Mouse (Mus musculus) CH12.LX (cell line): ENCODE results near the gene Pa2g4. TPM values are rescaled to one million over a fixed set of nuclear protein-coding genes. Genes with fewer than 3 reads are reported as not detected.

Source experiments
- DNase-seq: peaks from one replicate; pipeline ENCODE4 v3.0.0-alpha.2; 2013; ENCODE audit errors: extremely low read depth
- H3K27ac ChIP-seq: 2 replicates; pipeline ENCODE4 v1.5.1; 2012; ENCODE audit warnings: low read depth, mild to moderate bottlenecking, control low read depth, moderate library complexity; ENCODE audit not compliant: insufficient read depth
- H3K27me3 ChIP-seq: replicated peaks from 2 replicates; pipeline ENCODE3; 2012; ENCODE audit warnings: inconsistent platforms
- H3K36me3 ChIP-seq, 2 experiments: replicated peaks in 1 of 2; 2 replicates each; pipeline versions ENCODE3 to v1.6.1; 2012; ENCODE audit warnings: inconsistent platforms in 1 of 2, low read length in 1 of 2, mild to moderate bottlenecking in 1 of 2, mixed read lengths in 1 of 2, moderate library complexity in 1 of 2; ENCODE audit not compliant: control insufficient read depth in 1 of 2, insufficient read depth in 1 of 2
- H3K4me1 ChIP-seq, 2 experiments: 2 replicates each; pipeline ENCODE4 v1.6.1; 2012; ENCODE audit warnings: inconsistent platforms in 1 of 2, moderate library complexity in 1 of 2; ENCODE audit not compliant: insufficient read depth in 2 of 2, control insufficient read depth in 1 of 2
- H3K4me2 ChIP-seq: 2 replicates; pipeline ENCODE4 v1.6.1; 2012; ENCODE audit warnings: low read depth, mild to moderate bottlenecking, control low read depth; ENCODE audit not compliant: poor library complexity, insufficient read depth, severe bottlenecking
- H3K4me3 ChIP-seq, 3 experiments: fragments of 150-350 bp in 1 of 3; sonication (generic) in 1 of 3; replicated peaks in 1 of 3; 2 replicates each; pipeline versions ENCODE3 to v1.5.1; 2011 to 2012; ENCODE audit warnings: low read depth in 2 of 3, low read length in 2 of 3, mild to moderate bottlenecking in 2 of 3, moderate library complexity in 2 of 3, control low read depth in 1 of 3, improper control_type of control experiment in 1 of 3, inconsistent platforms in 1 of 3, mixed read lengths in 1 of 3; ENCODE audit not compliant: poor library complexity in 1 of 3
- H3K79me2 ChIP-seq: replicated peaks from 2 replicates; pipeline ENCODE4 v1.6.1; 2012; ENCODE audit warnings: mild to moderate bottlenecking, moderate library complexity; ENCODE audit not compliant: control insufficient read depth, poor library complexity, insufficient read depth, severe bottlenecking; ENCODE audit errors: extremely low read depth
- H3K9ac ChIP-seq: 2 replicates; pipeline ENCODE4 v1.6.1; 2012; ENCODE audit warnings: low read depth, mild to moderate bottlenecking, control low read depth, moderate library complexity; ENCODE audit not compliant: insufficient read depth
- H3K9me3 ChIP-seq: replicated peaks from 2 replicates; pipeline ENCODE3; 2012; ENCODE audit warnings: low read length, inconsistent platforms, mixed read lengths
- BHLHE40 ChIP-seq: IDR thresholded peaks from 2 replicates; pipeline ENCODE4 v1.6.1; 2011; ENCODE audit warnings: mild to moderate bottlenecking, low read depth, low read length, improper control_type of control experiment
- E2F4 ChIP-seq: IDR thresholded peaks from 2 replicates; pipeline ENCODE4 v1.6.1; 2011; ENCODE audit warnings: low read depth, low read length, improper control_type of control experiment; ENCODE audit not compliant: insufficient replicate concordance
- ELF1 ChIP-seq: IDR thresholded peaks from 2 replicates; pipeline ENCODE4 v1.6.1; 2014; ENCODE audit warnings: low read depth, mild to moderate bottlenecking, inconsistent platforms, low read length, improper control_type of control experiment
- GABPA ChIP-seq: IDR thresholded peaks from 2 replicates; pipeline ENCODE4 v1.6.1; 2012; ENCODE audit warnings: low read depth, low read length, improper control_type of control experiment, inconsistent platforms; ENCODE audit not compliant: insufficient replicate concordance
- KAT2A ChIP-seq: IDR thresholded peaks from 2 replicates; pipeline ENCODE4 v1.6.1; 2012; ENCODE audit warnings: low read length, improper control_type of control experiment, inconsistent platforms; ENCODE audit not compliant: insufficient replicate concordance
- MAX ChIP-seq: IDR thresholded peaks from 2 replicates; pipeline ENCODE4 v1.6.1; 2011; ENCODE audit warnings: low read length, improper control_type of control experiment
- MXI1 ChIP-seq: IDR thresholded peaks from 2 replicates; pipeline ENCODE4 v1.6.1; 2011; ENCODE audit warnings: mild to moderate bottlenecking, low read depth, low read length, improper control_type of control experiment
- SIN3A ChIP-seq: IDR thresholded peaks from 2 replicates; pipeline ENCODE4 v1.6.1; 2012; ENCODE audit warnings: low read length, improper control_type of control experiment, inconsistent platforms
- TCF12 ChIP-seq: IDR thresholded peaks from 2 replicates; pipeline ENCODE4 v1.6.1; 2014; ENCODE audit warnings: low read depth, mild to moderate bottlenecking, inconsistent platforms, low read length, improper control_type of control experiment
- UBTF ChIP-seq: IDR thresholded peaks from 2 replicates; pipeline ENCODE4 v1.6.1; 2012; ENCODE audit warnings: low read depth, mild to moderate bottlenecking, inconsistent platforms, low read length, improper control_type of control experiment, moderate library complexity
- USF1 ChIP-seq: IDR thresholded peaks from 2 replicates; pipeline ENCODE4 v1.6.1; 2014; ENCODE audit warnings: low read depth, mild to moderate bottlenecking, inconsistent platforms, low read length, improper control_type of control experiment
- dilution Hi-C: fragments of 300-500 bp; cut with MboI; formaldehyde crosslinking; loops from 2 replicates; pipeline ENCODE4 v1.14.3; 2020; ENCODE audit warnings: low sequenced_read_pairs; ENCODE audit not compliant: extremely low pct_unique_long_range_greater_than_20kb, extremely low pct_ligation_motif_present
- in situ Hi-C: fragments of 300-500 bp; cut with MboI; formaldehyde crosslinking; loops from 3 replicates; pipeline ENCODE4 v1.14.3; 2019; ENCODE audit warnings: low sequenced_read_pairs, low pct_ligation_motif_present, low pct_unique_long_range_greater_than_20kb, mixed read lengths
- polyA plus RNA-seq: library from polyadenylated mRNA; unstranded; fragments of >175 nt; gene quantifications from 2 replicates; pipeline ENCODE4 v1.2.1, GENCODE M21; 2012; ENCODE audit warnings: low read depth; ENCODE audit not compliant: insufficient read length
- total RNA-seq, 2 experiments: library from RNA; depleted of rRNA; stranded (reverse); fragments of 300-350 nt in 1 of 2; fragments of >200 nt in 1 of 2; gene quantifications; 2 replicates each; pipeline ENCODE4 v1.2.3; 2012 to 2014

Gene Pa2g4
- total and polyA plus RNA-seq, 3 experiments = 129 to 550 (median 133) TPM

DNA sequence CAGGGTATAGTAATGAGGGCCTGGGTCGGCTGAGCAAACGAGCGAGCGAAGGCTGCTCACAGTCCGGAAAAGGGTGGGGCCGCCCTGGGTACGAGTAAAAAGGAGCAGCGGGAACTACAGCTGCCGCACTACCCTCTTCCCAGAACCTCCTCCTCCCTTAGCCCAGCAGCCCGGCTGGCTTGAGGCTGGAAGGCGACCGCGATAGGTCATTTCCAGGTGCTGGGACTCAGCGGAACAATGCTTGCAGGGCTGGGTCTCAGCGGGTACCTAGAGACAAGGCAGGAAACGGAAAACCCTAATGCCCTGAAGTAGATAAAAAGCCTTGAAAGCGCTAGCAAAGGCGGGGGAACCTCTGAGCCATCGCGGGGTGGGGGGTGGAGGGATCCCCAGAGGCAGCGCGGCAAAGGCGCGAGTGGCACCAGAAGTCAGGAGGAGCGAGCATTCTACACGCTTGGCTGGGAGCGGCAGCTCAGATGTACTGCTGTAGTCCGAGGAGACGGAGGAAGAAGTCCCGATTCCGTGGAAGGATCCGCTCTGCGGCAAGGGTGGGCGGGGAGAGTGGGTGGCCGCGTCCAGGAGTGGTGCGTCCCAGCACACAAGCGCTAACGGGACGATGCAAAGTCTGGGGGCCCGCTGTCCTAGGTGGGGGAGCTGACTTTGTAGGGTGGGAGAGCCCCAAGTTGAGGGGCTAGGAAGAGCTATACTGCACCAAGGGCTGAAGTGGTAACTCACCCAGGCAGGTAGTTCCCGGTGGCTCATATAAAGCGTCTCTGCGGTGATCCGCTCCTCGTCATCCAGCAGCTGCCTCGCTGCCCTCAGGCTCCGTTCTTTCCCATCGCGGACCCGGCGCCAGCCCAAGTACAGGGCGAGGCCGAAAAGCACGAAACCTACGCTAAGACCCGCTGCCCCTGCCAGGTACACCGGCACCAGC lies 40.8 kb downstream of the Pa2g4 start:
- H3K27ac ChIP-seq = peak overlapping the region; percentile 51
- no peaks in the 10 kb centered on the region for H3K9me3 ChIP-seq
- H3K27me3 ChIP-seq = no peaks in the 10 kb centered on the region
- H3K4me1 ChIP-seq = peaks cover 0 to 21% of the 10 kb centered on the region in 2 experiments; a peak in 2 of 4 replicates
- H3K79me2 ChIP-seq = no peaks in the 10 kb centered on the region
- peak overlapping the region; percentile 71 for H3K9ac ChIP-seq
- in situ Hi-C loops (no loop called here), dilution Hi-C loops (no loop called here)
- peak; percentile 41 for DNase-seq
- H3K36me3 ChIP-seq = peaks cover 26 to 30% of the 10 kb centered on the region in 2 experiments
- peak overlapping the region; percentile 86 to 92 (median 86) for H3K4me3 ChIP-seq
- TF ChIP-seq TCF12 = 0 out of 2 replicates have a peak, but pooled peaks have one; percentile 15
- TF ChIP-seq MXI1 = peak; percentile 55
- TF ChIP-seq MAX = no peak
- TF ChIP-seq SIN3A = peak; percentile 54
- TF ChIP-seq UBTF = peak; percentile 76; the same call in 1 of the 2 replicates
- no peak for TF ChIP-seq USF1
- no peak for TF ChIP-seq GABPA
- 0 out of 2 replicates have a peak, but pooled peaks have one; percentile 10 for TF ChIP-seq ELF1
- TF ChIP-seq, all 38 proteins: peak for 5
- H3K4me2 ChIP-seq = peak overlapping the region; percentile 29

DNA sequence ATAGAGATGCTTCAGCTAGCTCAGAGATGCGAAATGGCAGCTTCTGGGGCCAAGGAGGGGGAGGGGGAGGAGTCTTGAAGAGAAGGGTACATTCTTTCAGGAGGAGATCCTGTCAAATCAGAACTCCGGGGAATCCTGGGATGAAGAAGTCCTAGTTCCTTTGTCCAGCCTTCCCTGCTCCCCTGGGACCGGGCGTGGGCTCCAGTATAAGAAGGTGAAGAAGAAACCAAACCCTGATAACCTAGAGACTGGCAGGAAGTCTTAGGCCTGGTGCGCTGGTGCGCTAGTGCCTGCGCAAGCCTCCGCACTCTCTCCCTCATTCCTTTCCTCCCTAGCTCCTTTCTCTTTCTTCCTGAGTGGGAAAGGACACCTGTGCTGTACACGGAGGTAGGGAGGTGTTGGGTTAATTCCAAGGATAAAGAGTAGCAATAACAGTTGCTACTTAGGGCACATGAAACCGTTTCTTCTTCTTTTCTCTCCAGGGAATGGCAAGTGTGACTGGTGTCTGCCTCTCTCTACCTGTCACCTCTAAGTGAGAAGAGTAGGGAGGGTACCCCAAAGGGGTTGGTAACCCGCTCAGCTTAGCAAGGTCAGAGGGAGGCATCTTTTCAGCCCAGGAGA lies 41.6 kb downstream of the Pa2g4 start:
- peaks cover 31 to 38% of the 10 kb centered on the region in 2 experiments for H3K36me3 ChIP-seq
- no peaks in the 10 kb centered on the region for H3K9me3 ChIP-seq
- in situ Hi-C loops (no loop called here), dilution Hi-C loops (no loop called here)
- TF ChIP-seq KAT2A (no peak), BHLHE40 (0 out of 2 replicates have a peak, but pooled peaks have one; percentile 7), E2F4 (no peak)
- H3K4me2 ChIP-seq = peak overlapping the region; percentile 29
- H3K27me3 ChIP-seq = no peaks in the 10 kb centered on the region
- no peak for DNase-seq
- peaks cover 0 to 21% of the 10 kb centered on the region in 2 experiments; a peak in 2 of 4 replicates for H3K4me1 ChIP-seq
- H3K27ac ChIP-seq = peak overlapping the region; percentile 51; the same call in 1 of the 2 replicates
- peak overlapping the region; percentile 71 for H3K9ac ChIP-seq
- H3K4me3 ChIP-seq = peak overlapping the region; percentile 86 to 92 (median 86)
- H3K79me2 ChIP-seq = no peaks in the 10 kb centered on the region
